Mouse (Mus musculus) E14TG2a.4 (cell line): ENCODE measurements around the gene Grb14.

Source experiments
- H3K27me3 ChIP-seq: 2 replicates; pipeline ENCODE4 v1.6.1; 2014; ENCODE audit warnings: low read length, control low read depth; ENCODE audit not compliant: insufficient read depth
- H3K36me3 ChIP-seq: 2 replicates; pipeline ENCODE4 v1.6.1; 2014; ENCODE audit warnings: low read length, control low read depth; ENCODE audit not compliant: insufficient read depth
- H3K4me1 ChIP-seq: replicated peaks from 2 replicates; pipeline ENCODE4 v1.6.1; 2014; ENCODE audit warnings: low read depth, low read length, control low read depth
- H3K4me3 ChIP-seq: replicated peaks from 2 replicates; pipeline ENCODE4 v1.5.1; 2014; ENCODE audit warnings: mild to moderate bottlenecking, low read length
- H3K9me3 ChIP-seq: 2 replicates; pipeline ENCODE4 v1.6.1; 2014; ENCODE audit warnings: low read length, control low read depth
- CTCF ChIP-seq: conservative IDR thresholded peaks from 2 replicates; pipeline ENCODE4 v1.5.1; 2014; ENCODE audit warnings: low read length
- NANOG ChIP-seq: IDR thresholded peaks from 2 replicates; pipeline ENCODE4 v1.6.1; 2014; ENCODE audit warnings: borderline replicate concordance, low read length, mixed read lengths
- POU5F1 ChIP-seq: IDR thresholded peaks from 2 replicates; pipeline ENCODE4 v1.6.1; 2014; ENCODE audit warnings: low read length, borderline replicate concordance

Gene Grb14

DNA sequence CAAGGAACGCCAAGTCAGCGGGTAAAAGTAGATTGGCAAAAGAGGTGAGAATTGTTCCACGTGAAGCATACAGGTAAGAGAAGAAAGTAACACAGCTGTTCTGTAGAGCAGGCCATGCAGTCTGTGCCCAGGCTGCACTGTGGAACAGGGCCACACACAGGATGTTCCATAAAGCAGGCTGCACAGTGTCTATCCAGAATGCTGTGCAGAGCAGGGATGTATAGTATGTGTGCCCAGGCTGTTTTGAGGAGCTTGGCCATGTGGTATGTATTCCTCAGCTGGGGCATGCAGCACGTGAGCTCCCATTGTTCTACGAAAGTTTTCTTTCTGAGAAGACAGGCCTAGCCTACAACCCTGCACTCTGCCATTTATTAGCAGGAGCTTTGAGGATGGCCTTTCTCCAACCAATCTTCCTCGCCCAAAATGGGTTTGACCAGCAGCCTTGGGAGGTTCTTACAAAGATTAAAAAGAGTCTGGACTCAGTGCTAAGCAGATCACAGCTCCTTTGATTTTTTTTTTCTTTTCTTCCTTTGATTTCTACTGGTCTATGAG is 57.8 kb downstream of the Grb14 start:
- no peaks in the 10 kb centered on the region for H3K4me1 ChIP-seq
- no peaks in the 10 kb centered on the region for H3K27me3 ChIP-seq
- H3K9me3 ChIP-seq = no peaks in the 10 kb centered on the region
- TF ChIP-seq NANOG (no peak), CTCF (no peak), POU5F1 (no peak)
- H3K36me3 ChIP-seq = no peaks in the 10 kb centered on the region
- no peak overlapping the region for H3K4me3 ChIP-seq

DNA sequence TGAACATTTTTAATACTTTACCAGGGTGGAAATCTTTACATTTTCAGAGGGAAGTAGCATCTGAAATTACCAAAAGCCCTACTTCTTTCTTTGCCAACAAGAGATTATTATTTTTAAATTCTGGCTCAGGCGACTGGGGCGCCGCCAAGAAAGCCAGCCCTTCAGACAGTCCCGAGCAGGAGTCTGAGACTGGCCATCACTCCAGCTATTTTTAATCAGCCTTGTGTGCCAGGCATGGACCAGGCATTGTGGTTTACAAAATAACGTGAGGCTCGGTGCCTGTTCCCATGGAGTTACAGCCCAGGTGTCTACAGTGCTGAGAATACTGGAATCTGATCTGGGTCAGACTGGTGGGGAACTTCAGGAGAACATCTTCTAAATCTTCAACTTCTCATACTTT is 58.5 kb downstream of the Grb14 start:
- TF ChIP-seq NANOG (no peak), CTCF (no peak), POU5F1 (no peak)
- Histone ChIP-seq H3K9me3 (no peaks in the 10 kb centered on the region), H3K27me3 (no peaks in the 10 kb centered on the region)

GRCm38 (mm10) chr2:64965227-64965864 is 59.4 kb downstream of the Grb14 start:
- Histone ChIP-seq H3K36me3 (no peaks in the 10 kb centered on the region), H3K9me3 (no peaks in the 10 kb centered on the region), H3K4me3 (no peak overlapping the region), H3K27me3 (no peaks in the 10 kb centered on the region), H3K4me1 (no peaks in the 10 kb centered on the region)
- peak; percentile 47 for TF ChIP-seq CTCF
- TF ChIP-seq NANOG = no peak

More for the DNA sequence above, 58.5 kb downstream of the Grb14 start:
- Histone ChIP-seq H3K36me3 (no peaks in the 10 kb centered on the region), H3K4me3 (no peak overlapping the region), H3K4me1 (no peaks in the 10 kb centered on the region)

- no peaks in the 10 kb centered on the region for H3K9me3 ChIP-seq
- TF ChIP-seq NANOG = no peak
- no peak for TF ChIP-seq POU5F1
- TF ChIP-seq CTCF = no peak
- H3K4me1 ChIP-seq = no peaks in the 10 kb centered on the region
- no peaks in the 10 kb centered on the region for H3K36me3 ChIP-seq
- no peaks in the 10 kb centered on the region for H3K27me3 ChIP-seq
- no peak overlapping the region for H3K4me3 ChIP-seq
Measured at GRCm38 (mm10) chr2:64962196-64962595, 62.6 kb downstream of the Grb14 start.

- no peaks in the 10 kb centered on the region for H3K27me3 ChIP-seq
- no peak for TF ChIP-seq CTCF
- TF ChIP-seq NANOG = no peak
- TF ChIP-seq POU5F1 = no peak
Measured at GRCm38 (mm10) chr2:64961381-64961780, 63.4 kb downstream of the Grb14 start.

GRCm38 (mm10) chr2:64959657-64960056 is 65.1 kb downstream of the Grb14 start:
- Histone ChIP-seq H3K4me3 (no peak overlapping the region), H3K4me1 (no peaks in the 10 kb centered on the region), H3K9me3 (no peaks in the 10 kb centered on the region), H3K36me3 (no peaks in the 10 kb centered on the region), H3K27me3 (no peaks in the 10 kb centered on the region)
- TF ChIP-seq CTCF (no peak), POU5F1 (no peak), NANOG (no peak)

More at GRCm38 (mm10) chr2:64961381-64961780, 63.4 kb downstream of the Grb14 start:
- no peaks in the 10 kb centered on the region for H3K9me3 ChIP-seq
- no peaks in the 10 kb centered on the region for H3K36me3 ChIP-seq
- H3K4me3 ChIP-seq = no peak overlapping the region
- no peaks in the 10 kb centered on the region for H3K4me1 ChIP-seq

- TF ChIP-seq CTCF (no peak), NANOG (no peak), POU5F1 (no peak)
Measured at GRCm38 (mm10) chr2:64955441-64955840, 69.3 kb downstream of the Grb14 start.

DNA sequence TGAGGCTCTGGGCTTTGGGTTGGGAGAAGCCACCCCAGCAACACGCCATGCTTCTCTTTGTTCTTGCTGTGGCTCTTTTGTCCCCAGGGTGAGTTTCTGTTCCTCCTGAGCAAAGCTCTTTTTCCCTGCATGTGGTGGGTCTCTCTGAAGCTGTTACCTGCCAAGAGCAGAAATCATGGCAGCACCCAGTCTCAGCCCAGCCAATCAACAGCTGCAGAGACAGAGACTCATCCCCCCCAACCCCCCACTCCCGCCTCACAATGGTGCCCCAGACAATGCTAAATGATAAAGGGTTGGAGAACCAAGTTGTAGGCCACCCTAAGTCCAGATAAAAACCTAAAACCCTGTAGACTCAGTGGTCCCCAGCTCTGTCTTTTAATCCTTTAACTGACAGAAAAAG is 75.6 kb downstream of the Grb14 start:
- H3K9me3 ChIP-seq = no peaks in the 10 kb centered on the region
- H3K4me1 ChIP-seq = 0 out of 2 replicates have a peak, but pooled peaks cover 3% of the 10 kb centered on the region
- no peaks in the 10 kb centered on the region for H3K36me3 ChIP-seq
- TF ChIP-seq POU5F1 = no peak
- TF ChIP-seq NANOG = no peak
- H3K27me3 ChIP-seq = no peaks in the 10 kb centered on the region
- no peak overlapping the region for H3K4me3 ChIP-seq

More at GRCm38 (mm10) chr2:64955441-64955840, 69.3 kb downstream of the Grb14 start:
- Histone ChIP-seq H3K4me3 (no peak overlapping the region), H3K27me3 (no peaks in the 10 kb centered on the region), H3K36me3 (no peaks in the 10 kb centered on the region), H3K4me1 (no peaks in the 10 kb centered on the region), H3K9me3 (no peaks in the 10 kb centered on the region)

GRCm38 (mm10) chr2:64948418-64949169 is 76.2 kb downstream of the Grb14 start:
- H3K4me3 ChIP-seq = no peak overlapping the region
- peak; percentile 51 for TF ChIP-seq CTCF
- TF ChIP-seq POU5F1 = no peak
- TF ChIP-seq NANOG = no peak
- H3K4me1 ChIP-seq = 0 out of 2 replicates have a peak, but pooled peaks cover 3% of the 10 kb centered on the region
- no peaks in the 10 kb centered on the region for H3K9me3 ChIP-seq
- no peaks in the 10 kb centered on the region for H3K27me3 ChIP-seq
- no peaks in the 10 kb centered on the region for H3K36me3 ChIP-seq
